Mouse (Mus musculus): Measurements from ENCODE around the gene Gm37240.

The Gm37240 gene

DNA sequence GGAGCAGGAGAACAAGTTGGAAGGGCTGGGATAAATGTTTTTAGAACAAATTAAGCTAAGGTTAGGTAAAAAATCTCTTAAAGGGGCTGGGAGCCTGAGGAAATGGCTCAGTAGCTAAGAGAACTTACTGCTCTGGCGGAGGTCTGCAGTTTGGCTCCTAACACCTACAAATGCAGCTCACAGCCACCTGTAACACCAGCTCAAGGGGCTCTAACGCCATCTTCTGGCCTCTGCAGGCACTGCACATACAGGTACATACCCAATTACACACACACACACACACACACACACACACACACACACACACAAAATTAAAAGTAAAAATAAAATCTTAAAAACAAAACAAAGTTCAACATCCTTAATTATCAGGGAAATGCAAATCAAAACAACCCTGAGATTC, 1174.4 kb downstream of the Gm37240 start:
- no peak for DNase-seq (ENCODE audit: low spot score in 2 of 2)

DNA sequence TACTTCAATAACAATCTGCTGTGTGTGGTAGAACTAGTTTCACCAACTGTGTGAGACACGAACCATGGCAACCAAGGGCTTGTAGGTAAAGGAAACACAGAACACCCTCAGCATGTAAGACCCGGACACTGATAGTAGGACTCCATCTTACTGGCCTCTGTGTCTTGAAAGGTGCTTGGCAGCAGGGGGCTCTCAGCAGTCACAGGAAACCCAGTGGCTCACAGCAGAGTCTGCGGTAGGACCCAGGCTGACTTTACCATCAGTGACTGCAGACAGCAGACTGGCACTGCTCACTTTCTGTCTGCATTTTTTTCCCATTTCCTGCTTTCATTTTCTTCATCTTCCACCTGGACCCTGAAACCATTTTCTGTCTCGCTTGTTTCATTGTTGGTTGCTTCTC, 1176.6 kb downstream of the Gm37240 start:
- DNase-seq (ENCODE audit: low spot score in 2 of 2), result no peak

- no peak for DNase-seq (ENCODE audit: low spot score in 2 of 2)
Measured at GRCm38 (mm10) chr3:84709967-84710366, 1177.4 kb downstream of the Gm37240 start.

DNA sequence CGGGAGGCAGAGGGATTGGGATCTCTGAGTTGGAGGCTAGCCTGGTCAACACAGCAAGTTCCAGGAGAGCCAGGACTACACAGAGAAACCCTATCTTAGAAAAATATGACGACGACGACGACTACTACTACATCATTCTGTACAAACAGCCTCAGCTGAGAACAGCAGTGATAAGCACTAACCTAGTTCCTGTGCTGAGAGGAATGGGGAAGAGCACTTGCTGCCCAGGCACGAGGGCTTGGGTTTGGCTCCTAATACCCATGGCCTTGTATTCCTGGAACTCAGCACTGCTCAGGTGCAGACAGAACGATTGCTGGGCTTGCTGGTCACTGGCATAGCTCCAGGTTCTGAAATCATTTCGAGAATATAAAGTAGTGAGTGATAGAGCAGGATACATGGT, 1178.2 kb downstream of the Gm37240 start:
- DNase-seq (ENCODE audit: low spot score in 2 of 2), result no peak

DNA sequence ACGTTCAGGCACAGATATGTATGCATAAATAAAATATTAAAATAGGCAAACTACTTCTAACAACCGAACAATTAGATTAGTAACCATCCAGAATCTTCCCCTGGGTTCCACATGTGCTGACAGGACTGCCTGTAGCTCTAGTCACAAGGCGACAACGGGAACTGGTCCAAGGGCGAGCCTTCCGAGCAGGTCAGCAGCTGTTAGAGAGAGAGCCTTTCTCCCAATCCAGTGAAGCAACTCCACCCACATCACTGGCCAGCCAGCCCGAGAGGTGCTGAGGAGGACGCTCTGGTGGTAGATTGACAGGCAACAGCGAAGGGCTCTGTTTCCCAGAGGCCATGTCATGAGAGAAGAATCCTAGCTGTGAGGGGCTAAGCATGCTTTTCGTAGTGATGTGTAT, 1178.8 kb downstream of the Gm37240 start:
- no peak for DNase-seq (ENCODE audit: low spot score in 2 of 2)

DNA sequence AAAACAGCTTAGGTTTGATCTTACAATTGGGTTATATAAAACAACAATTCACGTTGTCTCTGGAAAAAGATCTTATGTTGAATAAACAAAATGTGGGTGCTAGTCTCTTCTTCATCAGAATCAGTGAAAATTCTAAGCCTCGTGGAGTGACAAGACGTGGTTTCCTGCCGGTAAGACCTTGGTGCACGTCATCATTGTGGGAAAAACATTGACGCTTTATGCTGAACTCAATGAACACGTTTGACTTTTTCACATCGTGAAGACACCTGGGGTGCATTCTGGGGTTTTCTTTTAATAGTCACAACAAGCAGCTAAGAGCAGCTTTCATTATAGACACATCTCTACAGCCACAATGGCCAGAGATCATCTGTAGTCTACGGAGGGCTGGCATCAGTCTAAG, 1182.1 kb downstream of the Gm37240 start:
- DNase-seq (ENCODE audit: low spot score in 2 of 2), result no peak

GRCm38 (mm10) chr3:84703083-84703810, 1184.1 kb downstream of the Gm37240 start:
- DNase-seq (ENCODE audit: low spot score in 2 of 2), result no peak

DNA sequence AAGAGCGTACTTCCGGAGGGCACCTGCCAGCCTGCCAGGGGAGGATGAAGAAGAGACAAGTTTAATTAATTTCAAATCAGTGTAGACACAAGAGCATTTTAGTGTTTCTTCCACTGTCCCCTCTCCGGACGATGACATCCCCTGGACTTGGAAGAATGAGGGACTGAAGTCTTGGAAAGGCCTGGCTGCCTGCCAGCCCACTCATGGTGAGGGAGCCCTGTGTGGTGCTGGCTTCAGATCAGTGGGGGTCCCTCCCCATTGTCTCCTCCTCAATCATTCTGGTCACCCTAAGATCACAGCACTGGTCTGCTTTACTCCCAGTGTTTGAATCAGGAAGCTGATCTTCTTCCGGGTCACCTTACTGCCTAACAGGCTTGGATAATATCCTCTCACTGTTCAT, 1185.4 kb downstream of the Gm37240 start:
- no peak for DNase-seq (ENCODE audit: low spot score in 2 of 2)

DNA sequence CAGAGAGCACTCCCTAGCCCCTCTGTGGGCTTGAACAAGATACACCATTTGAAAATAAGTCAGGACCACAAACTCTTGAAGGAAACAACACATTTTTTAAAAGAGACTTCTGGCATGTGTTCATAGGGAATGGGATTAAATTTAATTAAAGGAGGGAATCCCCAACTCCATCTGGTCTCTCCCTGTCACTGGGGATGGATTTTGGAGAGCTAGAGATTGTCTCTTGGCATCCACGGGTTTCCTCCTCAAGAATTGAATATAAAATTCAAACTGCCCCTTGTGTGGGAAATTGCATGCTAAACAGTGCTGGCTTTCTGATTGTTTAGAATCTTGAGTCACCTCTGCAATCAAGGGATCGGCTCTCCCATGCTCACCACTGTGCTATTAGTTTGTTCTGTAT, 1185.8 kb downstream of the Gm37240 start:
- no peak for DNase-seq (ENCODE audit: low spot score in 2 of 2)

DNA sequence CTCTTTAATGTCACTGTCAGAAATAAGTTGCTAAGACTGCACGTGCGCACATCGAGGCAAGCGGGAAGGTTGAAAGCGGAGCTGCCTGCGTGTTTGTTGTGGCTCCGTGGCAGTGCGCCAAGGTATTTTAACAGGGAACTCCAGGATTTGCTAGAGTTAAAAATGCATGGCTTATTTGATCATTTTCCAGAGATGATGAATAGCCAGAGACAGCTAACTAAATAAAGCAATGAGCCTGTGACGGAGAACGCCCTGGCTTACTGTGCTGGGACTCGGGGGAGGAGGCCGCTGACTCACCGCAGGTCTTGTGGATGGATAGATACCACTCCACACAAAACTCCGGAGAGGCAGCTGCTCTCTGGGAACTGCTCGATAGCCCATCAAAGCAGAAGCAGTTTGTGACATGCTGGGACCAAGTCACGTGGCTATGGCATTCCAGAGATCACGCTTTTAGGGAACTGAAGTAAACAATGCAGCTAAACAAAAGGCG, 1190.8 kb downstream of the Gm37240 start:
- DNase-seq (ENCODE audit: low spot score in 2 of 2), result no peak

GRCm38 (mm10) chr3:84695867-84696361, 1191.4 kb downstream of the Gm37240 start:
- DNase-seq (ENCODE audit: low spot score in 2 of 2), result no peak

- DNase-seq (ENCODE audit: low spot score in 2 of 2), result no peak
Measured at GRCm38 (mm10) chr3:84695418-84695817, 1191.9 kb downstream of the Gm37240 start.

GRCm38 (mm10) chr3:84693886-84694285, 1193.4 kb downstream of the Gm37240 start:
- no peak for DNase-seq (ENCODE audit: low spot score in 2 of 2)

GRCm38 (mm10) chr3:84692647-84693199, 1194.6 kb downstream of the Gm37240 start:
- DNase-seq (ENCODE audit: low spot score in 2 of 2), result no peak

DNA sequence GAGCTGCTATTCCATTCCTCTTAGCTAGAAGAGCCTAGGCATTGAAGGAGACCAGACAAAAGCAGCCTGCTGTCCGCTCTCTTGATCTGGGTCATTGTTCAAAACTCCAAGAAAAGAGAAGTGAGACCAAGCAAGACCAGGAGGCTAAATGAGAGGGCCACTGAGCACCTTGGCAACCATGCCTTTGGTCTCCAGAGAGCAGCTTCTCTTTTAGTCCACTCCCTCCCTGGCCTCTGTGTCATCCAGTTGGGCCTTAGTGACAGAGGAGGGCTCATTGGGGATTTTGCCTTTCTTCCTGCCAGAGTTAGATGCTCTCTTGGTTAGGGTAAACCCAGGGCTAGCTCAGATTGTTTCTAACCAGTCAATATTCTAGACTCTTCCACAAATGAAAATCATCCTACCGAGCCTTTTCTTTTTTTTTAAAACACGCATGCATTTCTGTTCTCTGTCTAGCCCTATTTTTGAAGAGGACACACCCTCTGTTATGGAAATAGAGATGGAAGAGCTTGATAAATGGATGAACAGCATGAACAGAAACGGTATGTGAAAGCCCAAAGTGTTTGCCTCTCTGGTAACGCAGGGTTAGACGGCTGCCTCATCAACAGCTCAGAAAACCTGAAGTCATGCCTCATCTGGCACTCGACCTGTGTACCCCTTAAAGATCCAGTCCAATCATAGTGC, 1197.1 kb downstream of the Gm37240 start:
- DNase-seq (ENCODE audit: low spot score in 2 of 2), result no peak

GRCm38 (mm10) chr3:84689656-84690055, 1197.7 kb downstream of the Gm37240 start:
- no peak for DNase-seq (ENCODE audit: low spot score in 2 of 2)

DNA sequence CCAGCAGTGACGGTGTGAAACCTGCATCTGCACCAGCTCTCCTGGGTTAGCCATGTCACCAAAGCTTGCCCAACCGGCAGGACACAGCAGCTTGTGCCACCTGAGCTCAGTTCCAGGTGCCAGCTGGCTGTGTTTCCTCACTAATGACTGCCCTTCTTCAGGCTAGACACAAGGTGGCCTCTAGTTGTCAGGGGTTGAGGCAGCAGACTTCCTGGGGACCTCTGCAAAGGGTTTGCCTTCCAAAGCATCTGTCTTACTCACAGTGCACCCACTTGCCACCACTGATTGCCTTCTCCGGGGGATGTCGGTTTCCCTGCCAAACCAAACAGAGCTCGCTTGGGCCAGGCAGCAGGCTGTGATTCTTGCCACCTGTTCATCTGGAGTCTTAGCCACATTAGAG, 1199.1 kb downstream of the Gm37240 start:
- no peak for DNase-seq (ENCODE audit: low spot score in 2 of 2)

- no peak for DNase-seq (ENCODE audit: low spot score in 2 of 2)
Measured at GRCm38 (mm10) chr3:84687488-84687846, 1199.9 kb downstream of the Gm37240 start.

GRCm38 (mm10) chr3:84686799-84687487, 1200.4 kb downstream of the Gm37240 start:
- DNase-seq (ENCODE audit: low spot score in 2 of 2), result no peak

DNA sequence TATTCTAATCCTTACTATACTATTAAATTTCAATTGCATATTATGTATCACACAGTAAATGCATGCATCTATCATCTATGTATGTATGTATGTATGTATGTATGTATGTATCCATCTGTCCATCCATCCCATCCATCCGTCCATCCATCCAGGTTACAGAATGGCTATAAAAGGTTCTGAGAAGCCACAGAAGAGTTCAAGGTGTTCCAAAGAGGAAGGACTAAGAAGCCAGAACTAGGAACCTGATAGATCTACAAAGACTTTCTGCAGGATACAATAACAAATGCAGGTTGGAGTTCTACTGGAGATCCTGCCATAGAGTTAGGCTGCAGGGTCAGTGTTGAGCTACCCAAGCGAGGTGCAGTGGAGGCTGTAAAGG, 1201.0 kb downstream of the Gm37240 start:
- no peak for DNase-seq (ENCODE audit: low spot score in 2 of 2)

DNA sequence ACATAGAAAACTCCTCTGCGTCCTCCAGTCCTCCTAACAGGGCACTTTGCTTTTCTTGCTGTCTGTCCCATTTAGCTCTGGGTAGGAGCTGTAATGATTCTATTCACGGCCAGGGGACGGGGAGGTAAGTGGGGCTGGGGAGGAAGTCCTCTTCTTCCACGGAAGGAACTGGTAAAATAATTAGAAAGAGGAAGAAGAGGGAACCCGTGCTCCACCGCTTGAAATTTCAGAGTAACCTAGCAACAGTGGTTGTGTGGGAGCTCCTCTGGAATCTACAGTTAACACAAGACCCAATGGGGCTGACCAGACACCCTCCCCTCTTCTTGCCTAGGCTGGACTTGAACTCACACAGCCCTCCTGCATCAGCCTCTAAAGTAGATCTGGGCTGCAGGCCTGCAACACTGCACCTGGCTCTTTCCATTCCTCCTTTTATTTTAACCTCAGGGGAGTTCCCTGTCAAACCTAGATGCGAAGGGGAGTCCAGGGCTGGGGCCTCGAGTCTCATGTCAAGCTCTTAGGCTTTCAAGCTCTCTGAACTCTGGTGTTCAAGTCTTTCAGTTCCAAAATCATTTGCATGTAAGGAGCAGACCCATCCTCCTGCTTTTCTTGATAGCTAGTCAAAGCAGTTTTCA, 1201.5 kb downstream of the Gm37240 start:
- DNase-seq (ENCODE audit: low spot score in 2 of 2), result no peak

DNA sequence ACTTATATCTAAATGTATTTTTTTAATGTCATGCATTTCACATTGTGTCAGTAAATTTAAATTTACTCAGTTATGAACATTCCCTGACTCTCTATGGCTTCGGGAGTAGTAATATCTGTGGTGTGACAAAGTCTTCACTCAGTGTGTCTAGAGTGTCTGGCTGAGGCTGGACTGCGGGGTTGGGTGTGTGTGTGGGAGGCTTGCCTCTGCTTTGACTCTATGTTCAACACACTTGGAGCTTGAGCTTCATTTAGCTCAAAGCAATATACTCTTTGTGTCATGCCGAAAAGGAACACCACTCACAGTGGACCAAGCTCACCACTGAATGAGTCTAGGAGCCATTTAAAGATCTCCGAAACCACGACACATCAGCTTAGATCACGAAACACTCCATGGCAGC, 1203.5 kb downstream of the Gm37240 start:
- DNase-seq (ENCODE audit: low spot score in 2 of 2), result no peak

Data from spleen, postnatal 4 days (tissue).